Mouse (Mus musculus) hindbrain, embryonic 14.5 days (tissue): Measurements from ENCODE around the gene Tex14. TPM values are rescaled to one million over a fixed set of nuclear protein-coding genes. Genes with fewer than 3 reads are reported as not detected.
"Not testable (repeated sequence)": the region's sequence is repeated elsewhere in the genome, so short reads cannot be mapped to it uniquely, and the experiment has no call there.

Experiments
- ATAC-seq: fragments of 200-750 bp; cut with Nextera tagmentation; 2 replicates; pipeline ENCODE4 v1.8.0; 2017; ENCODE audit warnings: moderate number of reproducible peaks, mild to moderate bottlenecking, moderate TSS enrichment, moderate library complexity; ENCODE audit not compliant: low FRiP score
- DNase-seq: peaks from one replicate; pipeline ENCODE4 v3.0.0-alpha.2; 2015; ENCODE audit warnings: low spot score
- H3K27ac ChIP-seq: fragments of 300-500 bp; sonication (generic); 2 replicates; pipeline ENCODE4 v1.5.1; 2014; ENCODE audit warnings: mild to moderate bottlenecking, moderate library complexity
- H3K27me3 ChIP-seq: fragments of 300-500 bp; sonication (generic); 2 replicates; pipeline ENCODE4 v1.6.1; 2014; ENCODE audit warnings: mild to moderate bottlenecking, low read length, mixed read lengths; ENCODE audit not compliant: control insufficient read depth, insufficient read depth
- H3K36me3 ChIP-seq: fragments of 300-500 bp; sonication (generic); replicated peaks from 2 replicates; pipeline ENCODE4 v1.6.1; 2014; ENCODE audit not compliant: control insufficient read depth, insufficient read depth
- H3K4me1 ChIP-seq: fragments of 300-500 bp; sonication (generic); replicated peaks from 2 replicates; pipeline ENCODE4 v1.6.1; 2014; ENCODE audit warnings: antibody characterized with exemption, low read length, mixed read lengths; ENCODE audit not compliant: control insufficient read depth, insufficient read depth
- H3K4me2 ChIP-seq: fragments of 300-500 bp; sonication (generic); replicated peaks from 2 replicates; pipeline ENCODE4 v1.6.1; 2014; ENCODE audit warnings: mild to moderate bottlenecking, moderate library complexity
- H3K4me3 ChIP-seq: fragments of 300-500 bp; sonication (generic); replicated peaks from 2 replicates; pipeline ENCODE4 v1.5.1; 2014; ENCODE audit warnings: mild to moderate bottlenecking, low read length
- H3K9ac ChIP-seq: fragments of 300-500 bp; sonication (generic); 2 replicates; pipeline ENCODE4 v1.6.1; 2014
- H3K9me3 ChIP-seq: fragments of 300-500 bp; sonication (generic); 2 replicates; pipeline ENCODE4 v1.6.1; 2016; ENCODE audit warnings: low read length; ENCODE audit not compliant: control insufficient read depth
- WGBS: fragments of 180-500 bp; shearing (Covaris S2); extraction: QIAGEN DNeasy Blood & Tissue Kit; methylation state at CpG from one replicate; pipeline ENCODE4 v1.1.7; 2014; 5-methylcytosine and 5-hydroxymethylcytosine counted together
- polyA plus RNA-seq: library from polyadenylated mRNA; unstranded; fragments of >200 nt; fragmentation: Nextera tagmentation; extraction: Ambion mirVana; gene quantifications from 2 replicates; pipeline ENCODE4 v1.2.1, GENCODE M21; 2014

The Tex14 gene
- polyA plus RNA-seq, 1 experiment from 2014 or later, result 0.72 TPM

GRCm38 (mm10) chr11:87432933-87433669 is 28.2 kb downstream of the Tex14 start:
- no peaks in the 10 kb centered on the region for H3K27me3 ChIP-seq
- 52% methylated on average over 6 of the region's 6 CpGs for WGBS
- DNase-seq (no peak), ATAC-seq (no peak)
- H3K4me2 ChIP-seq, result no peak overlapping the region
- no peak overlapping the region for H3K4me3 ChIP-seq
- no peak overlapping the region for H3K27ac ChIP-seq
- no peak overlapping the region for H3K9ac ChIP-seq
- H3K9me3 ChIP-seq, result no peaks in the 10 kb centered on the region
- no peaks in the 10 kb centered on the region for H3K36me3 ChIP-seq
- H3K4me1 ChIP-seq, result no peaks in the 10 kb centered on the region

- not testable (repeated sequence) for H3K27ac ChIP-seq, H3K9ac ChIP-seq, H3K4me3 ChIP-seq, H3K36me3 ChIP-seq, H3K9me3 ChIP-seq, H3K4me2 ChIP-seq, ATAC-seq, DNase-seq, H3K27me3 ChIP-seq, H3K4me1 ChIP-seq
- WGBS, result 92% methylated on average over 2 of the region's 2 CpGs
These were observed 30.2 kb downstream of the Tex14 start for GRCm38 (mm10) chr11:87435107-87435506.

- ATAC-seq (no peak), DNase-seq (no peak)
These were observed 31.7 kb downstream of the Tex14 start for GRCm38 (mm10) chr11:87436326-87437232.

GRCm38 (mm10) chr11:87439796-87440420 is 35.0 kb downstream of the Tex14 start:
- ATAC-seq (no peak), DNase-seq (no peak)
- no peaks in the 10 kb centered on the region for H3K36me3 ChIP-seq
- no peaks in the 10 kb centered on the region for H3K27me3 ChIP-seq
- 85% methylated on average over 10 of the region's 10 CpGs for WGBS
- no peak overlapping the region for H3K4me2 ChIP-seq
- H3K9ac ChIP-seq, result no peak overlapping the region
- H3K27ac ChIP-seq, result no peak overlapping the region
- no peak overlapping the region for H3K4me3 ChIP-seq
- 0 out of 2 replicates have a peak, but pooled peaks cover 7% of the 10 kb centered on the region for H3K4me1 ChIP-seq
- no peaks in the 10 kb centered on the region for H3K9me3 ChIP-seq

More at GRCm38 (mm10) chr11:87436326-87437232, 31.7 kb downstream of the Tex14 start:
- Histone ChIP-seq H3K27me3 (no peaks in the 10 kb centered on the region), H3K9me3 (no peaks in the 10 kb centered on the region), H3K4me1 (no peaks in the 10 kb centered on the region), H3K4me2 (no peak overlapping the region), H3K9ac (no peak overlapping the region), H3K4me3 (no peak overlapping the region), H3K36me3 (no peaks in the 10 kb centered on the region), H3K27ac (no peak overlapping the region)
- WGBS, result 63% methylated on average over 5 of the region's 5 CpGs

GRCm38 (mm10) chr11:87442643-87443372 is 37.9 kb downstream of the Tex14 start:
- H3K36me3 ChIP-seq, H3K9me3 ChIP-seq, H3K27me3 ChIP-seq, H3K4me1 ChIP-seq: not testable (repeated sequence)
- ATAC-seq (peak; percentile 97), DNase-seq (peak; percentile 71)
- Histone ChIP-seq H3K9ac (peak overlapping the region; percentile 48), H3K4me3 (peak overlapping the region; percentile 23), H3K4me2 (peak overlapping the region; percentile 51), H3K27ac (peak overlapping the region; percentile 86)
- WGBS, result under 1% methylated on average over 32 of the region's 62 CpGs

GRCm38 (mm10) chr11:87443373-87443883 is 38.6 kb downstream of the Tex14 start:
- Histone ChIP-seq H3K36me3 (no peaks in the 10 kb centered on the region), H3K4me3 (no peak overlapping the region), H3K4me2 (no peak overlapping the region), H3K9ac (0 out of 2 replicates have a peak overlapping the region, but pooled peaks have one; percentile 31), H3K4me1 (peaks cover 7% of the 10 kb centered on the region; the same call in 1 of the 2 replicates), H3K27ac (peak overlapping the region; percentile 80), H3K9me3 (no peaks in the 10 kb centered on the region), H3K27me3 (no peaks in the 10 kb centered on the region)
- DNase-seq, result peak; percentile 81
- no peak for ATAC-seq
- 0% methylated on average over 5 of the region's 5 CpGs for WGBS

GRCm38 (mm10) chr11:87444056-87444455 is 39.2 kb downstream of the Tex14 start:
- H3K36me3 ChIP-seq, H3K9me3 ChIP-seq, H3K27me3 ChIP-seq, H3K4me2 ChIP-seq, H3K4me3 ChIP-seq, DNase-seq, H3K9ac ChIP-seq, ATAC-seq, H3K27ac ChIP-seq, H3K4me1 ChIP-seq: not testable (repeated sequence)
- WGBS, result 75% methylated on average over 10 of the region's 10 CpGs

- Histone ChIP-seq H3K9me3 (no peaks in the 10 kb centered on the region), H3K27me3 (no peaks in the 10 kb centered on the region), H3K4me1 (peaks cover 10% of the 10 kb centered on the region; the same call in 1 of the 2 replicates), H3K4me2 (peak overlapping the region; percentile 30), H3K4me3 (no peak overlapping the region), H3K9ac (no peak overlapping the region), H3K36me3 (no peaks in the 10 kb centered on the region), H3K27ac (peak overlapping the region; percentile 38; the same call in 1 of the 2 replicates)
- ATAC-seq (no peak), DNase-seq (no peak)
- 9% methylated on average over 16 of the region's 16 CpGs for WGBS
These were observed 40.0 kb downstream of the Tex14 start for GRCm38 (mm10) chr11:87444735-87445428.
